Mouse (Mus musculus): Measurements from ENCODE around the gene Gstm4.
"Not testable (repeated sequence)": the region's sequence is repeated elsewhere in the genome, so short reads cannot be mapped to it uniquely, and the experiment has no call there.

Gstm4 gene

GRCm38 (mm10) chr3:108069231-108069870 is 24.7 kb upstream of the Gstm4 start:
- no peak for DNase-seq

GRCm38 (mm10) chr3:108068826-108069225 is 24.1 kb upstream of the Gstm4 start:
- no peak for DNase-seq

GRCm38 (mm10) chr3:108067370-108067934 is 22.8 kb upstream of the Gstm4 start:
- DNase-seq: no peak

- no peak for DNase-seq
Measured at GRCm38 (mm10) chr3:108065551-108065950, 20.9 kb upstream of the Gstm4 start.

GRCm38 (mm10) chr3:108064672-108065071 is 20.0 kb upstream of the Gstm4 start:
- no peak for DNase-seq

- DNase-seq: no peak
Measured at GRCm38 (mm10) chr3:108062648-108063047, 18.0 kb upstream of the Gstm4 start.

DNA sequence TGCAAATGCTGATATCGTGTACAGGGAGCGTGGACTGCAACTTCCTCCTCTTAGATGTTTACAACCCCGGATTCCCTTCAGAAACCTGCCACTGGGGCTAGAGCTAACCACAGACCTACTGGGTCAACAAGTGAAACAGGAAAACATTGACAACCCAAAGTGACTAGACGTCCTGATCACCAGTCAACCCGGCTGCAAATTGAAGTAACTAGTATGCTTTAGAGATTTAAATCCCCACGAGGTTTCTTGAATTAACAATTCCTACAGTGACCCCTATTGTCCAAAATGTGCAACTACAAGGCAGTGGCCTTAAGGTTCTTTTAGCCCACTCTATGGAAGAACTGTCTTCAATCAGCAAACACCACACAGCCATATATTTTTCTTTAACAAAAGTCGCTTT is 16.7 kb upstream of the Gstm4 start:
- peak in 1 of 2 experiments; percentile 14 for DNase-seq

- no peak for DNase-seq
Measured at GRCm38 (mm10) chr3:108050493-108050892, 5.8 kb upstream of the Gstm4 start.

DNA sequence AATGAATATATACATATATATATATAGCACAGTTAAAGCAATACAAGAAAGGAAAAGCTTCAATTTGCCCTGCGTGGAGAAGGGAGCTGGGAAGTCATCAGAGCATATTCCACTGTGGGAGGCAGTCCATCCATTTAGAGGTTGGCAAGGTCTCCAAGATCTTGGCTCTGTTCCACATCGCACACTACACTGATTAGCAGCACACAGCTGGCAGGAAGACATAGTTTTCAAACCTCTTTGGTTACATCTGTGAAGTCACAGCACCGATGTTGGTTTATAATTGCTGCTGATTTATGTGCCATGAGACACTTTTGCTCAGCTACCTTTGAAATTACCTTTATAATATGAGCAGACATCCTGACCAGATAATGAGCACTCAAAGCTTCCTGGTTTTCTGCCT is 3.6 kb upstream of the Gstm4 start:
- DNase-seq: no peak

DNA sequence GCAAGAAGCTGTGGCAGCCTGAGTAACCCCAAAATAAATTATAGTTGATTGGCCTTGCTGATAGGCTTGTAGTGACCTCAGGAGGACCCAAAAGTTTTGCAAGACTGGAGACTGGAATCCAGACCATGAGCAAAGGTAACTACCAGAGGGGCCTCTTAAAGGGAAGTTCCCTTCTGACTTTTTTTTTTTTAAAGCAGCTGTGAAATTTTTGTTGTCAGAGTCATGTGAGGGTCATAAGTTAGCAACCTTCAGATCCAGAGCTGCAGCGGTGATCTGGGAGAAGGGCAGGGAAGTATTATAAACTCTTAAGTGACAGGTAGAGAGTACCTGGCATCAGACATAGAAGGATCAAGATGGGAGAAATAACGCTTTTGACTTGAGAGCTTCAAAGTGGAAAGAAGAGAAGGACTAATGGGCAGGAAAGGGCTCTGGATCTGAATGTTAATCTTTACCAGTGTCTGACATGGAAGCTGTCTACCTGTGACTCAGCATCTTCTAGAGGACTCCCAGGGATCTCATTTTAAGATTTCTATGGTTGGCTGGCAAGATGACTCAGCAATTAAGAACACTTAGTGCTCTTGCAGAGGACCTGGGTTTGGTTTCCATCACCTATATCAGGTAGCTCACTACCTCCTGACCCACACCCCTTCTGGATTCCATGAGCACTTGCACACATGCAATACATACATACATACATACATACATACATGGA is 2.4 kb upstream of the Gstm4 start:
- DNase-seq: no peak

DNA sequence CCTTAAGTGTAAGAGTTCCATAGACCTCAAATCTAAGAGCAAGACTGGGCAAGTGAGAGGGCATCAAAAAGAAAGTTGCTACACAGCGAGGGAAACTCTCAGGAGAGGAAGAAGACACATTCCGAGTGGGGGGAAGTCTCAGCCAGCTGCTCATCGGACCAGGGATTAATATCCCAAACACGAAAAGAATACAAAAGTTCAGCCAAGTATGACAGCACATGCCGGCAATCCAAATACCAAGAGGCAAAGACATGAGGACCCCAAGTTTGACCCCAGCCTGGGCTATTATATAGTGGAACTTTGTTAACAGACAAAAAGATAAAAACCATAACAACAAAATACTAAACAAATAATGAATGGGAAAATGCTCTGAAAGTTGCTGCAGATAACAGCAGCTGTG is 11.5 kb downstream of the Gstm4 start:
- no peak for DNase-seq

DNA sequence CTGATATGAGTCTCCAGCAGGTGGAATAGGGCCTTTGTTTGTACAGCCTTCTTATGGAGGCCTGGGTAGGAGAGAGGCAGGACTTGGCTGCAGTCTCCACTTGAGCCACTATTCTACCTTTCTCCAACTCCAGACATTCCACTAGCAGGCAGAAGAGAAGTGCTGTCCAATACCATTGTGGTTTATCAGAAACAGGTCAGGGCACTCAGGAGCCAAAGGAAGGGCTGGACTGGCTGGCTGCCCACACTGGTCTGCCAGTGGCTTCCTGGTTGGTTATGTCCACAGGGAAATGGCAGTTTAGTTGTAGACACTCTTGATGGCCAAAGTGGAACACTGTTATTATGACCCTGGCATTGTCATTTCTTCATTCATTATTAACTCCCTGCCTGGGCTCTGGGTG is 12.6 kb downstream of the Gstm4 start:
- DNase-seq: no peak

GRCm38 (mm10) chr3:108028641-108029365 is 15.9 kb downstream of the Gstm4 start:
- DNase-seq: no peak

- no peak for DNase-seq
Measured at GRCm38 (mm10) chr3:108026597-108026996, 18.1 kb downstream of the Gstm4 start.

- DNase-seq: no peak
Measured at GRCm38 (mm10) chr3:108026049-108026448, 18.6 kb downstream of the Gstm4 start.

DNA sequence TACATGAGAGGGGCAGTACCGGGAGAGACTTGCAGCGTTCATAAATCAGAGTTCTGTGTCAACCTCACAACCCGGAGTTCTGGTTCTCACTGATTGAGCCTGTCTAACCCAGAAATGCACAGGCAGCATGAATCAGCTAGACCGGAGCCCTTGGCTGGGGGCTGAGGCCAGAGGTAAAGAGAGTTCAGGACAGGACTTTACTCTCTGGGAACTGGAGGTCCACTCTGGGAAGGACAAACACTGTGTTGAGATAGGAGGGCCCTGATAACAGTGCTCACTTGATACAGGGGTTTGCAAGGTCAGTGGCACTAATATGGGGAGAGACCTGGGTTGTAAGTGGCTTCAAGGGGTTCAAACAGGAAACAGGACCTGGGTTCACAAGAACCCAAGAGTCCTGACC is 19.4 kb downstream of the Gstm4 start:
- no peak for DNase-seq

DNA sequence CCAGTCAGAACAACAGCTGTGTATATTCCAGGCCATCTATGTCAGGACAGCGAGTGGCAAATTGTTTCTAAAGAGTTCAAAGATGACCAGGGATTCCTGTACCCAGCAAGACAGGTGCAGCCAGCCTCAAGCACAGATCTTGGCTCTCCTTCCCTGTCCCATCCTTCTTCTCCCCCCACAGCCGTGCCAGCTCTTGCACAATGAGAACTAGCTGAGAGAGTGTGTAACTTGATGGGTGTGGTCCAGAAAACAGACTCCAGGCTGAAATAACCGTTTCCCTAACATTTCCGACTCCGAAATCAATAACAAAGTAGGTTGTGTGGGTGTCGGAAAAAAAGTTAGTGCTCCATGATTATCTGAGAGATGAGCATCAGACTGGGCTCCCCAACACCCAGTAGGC is 22.0 kb downstream of the Gstm4 start:
- DNase-seq: no peak

- not testable (repeated sequence) for DNase-seq
Measured at GRCm38 (mm10) chr3:108020351-108021022, 24.2 kb downstream of the Gstm4 start.

DNA sequence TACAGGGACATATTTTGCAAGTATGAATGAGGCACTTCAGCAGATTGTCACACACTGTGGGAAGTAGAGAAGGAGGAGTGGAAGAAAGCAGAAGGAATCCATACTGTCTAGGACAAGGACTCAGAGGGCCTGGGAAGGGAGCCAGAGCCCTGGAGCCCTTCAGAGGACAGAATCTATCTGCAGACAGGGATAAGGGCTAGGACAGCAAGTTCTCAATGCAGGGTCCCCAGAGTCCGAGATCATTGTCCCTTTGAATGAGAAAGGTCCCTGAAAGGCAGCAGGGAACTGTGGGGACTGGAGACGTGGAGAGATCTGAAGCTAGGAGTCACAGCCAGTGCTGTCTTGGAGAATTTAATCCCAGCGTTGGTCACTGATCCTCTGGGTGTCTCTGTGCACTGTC is 25.5 kb downstream of the Gstm4 start:
- DNase-seq: not testable (repeated sequence)

- peak in 1 of 2 experiments; percentile 11 for DNase-seq
Measured at GRCm38 (mm10) chr3:108018190-108018820, 26.4 kb downstream of the Gstm4 start.

DNA sequence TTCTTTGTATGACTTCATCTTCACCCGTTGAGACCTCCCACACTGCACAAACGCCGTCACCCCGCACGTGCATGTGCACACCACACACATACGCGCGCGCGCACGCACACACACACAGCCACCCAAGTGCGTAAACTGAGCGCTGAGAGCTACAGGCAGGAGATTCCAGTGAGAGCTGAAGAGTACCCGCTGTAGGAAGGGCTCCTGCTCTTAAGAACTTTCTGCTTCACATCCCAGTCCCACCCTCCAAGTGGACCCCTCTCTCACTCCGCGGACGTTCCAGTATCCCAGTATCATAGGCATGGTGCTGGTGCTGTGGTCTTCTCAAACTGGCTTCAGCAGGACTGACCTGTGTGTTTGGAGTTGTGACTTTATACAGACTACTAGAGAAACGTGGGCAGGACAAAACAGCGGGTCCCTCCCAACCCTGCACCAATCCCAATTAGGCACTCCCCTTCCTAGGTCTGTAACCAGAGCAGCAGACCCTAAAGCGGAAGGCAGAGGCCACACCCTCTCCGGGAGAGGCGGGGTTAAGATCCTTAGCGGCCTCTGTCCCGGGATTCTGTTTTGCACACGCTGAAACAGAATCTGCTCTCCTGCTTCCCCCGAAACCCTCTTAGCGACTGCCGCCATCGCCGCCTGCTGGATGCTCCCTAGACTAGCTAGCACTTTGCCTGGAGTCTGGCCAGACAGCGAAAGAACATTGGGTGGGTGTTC is 27.1 kb downstream of the Gstm4 start, which contains the start of gene Gstm1:
Gene Gstm1, minus strand, starts transcription at position 501 of the 717 bp plus-strand sequence.
- DNase-seq: peak; percentile 80 to 86

GRCm38 (mm10) chr3:108016468-108016867 is 28.2 kb downstream of the Gstm4 start:
- not testable (repeated sequence) for DNase-seq

Data from thymus, postnatal 36 days (tissue).